Mouse (Mus musculus) kidney, embryonic 14.5 days (tissue): ENCODE data around the gene Ola1. TPM values are rescaled to one million over a fixed set of nuclear protein-coding genes. Genes with fewer than 3 reads are reported as not detected.

Experiments used
- ATAC-seq: fragments of 200-750 bp; cut with Nextera tagmentation; 2 replicates; pipeline ENCODE4 v1.8.0; 2017; ENCODE audit warnings: moderate number of reproducible peaks, mild to moderate bottlenecking, moderate TSS enrichment, moderate library complexity; ENCODE audit not compliant: low FRiP score, low TSS enrichment
- H3K27ac ChIP-seq: fragments of 300-500 bp; sonication (generic); 2 replicates; pipeline ENCODE4 v1.5.1; 2014; ENCODE audit warnings: low read depth, mild to moderate bottlenecking, low read length, moderate library complexity, mixed read lengths
- H3K27me3 ChIP-seq: fragments of 300-500 bp; sonication (generic); 2 replicates; pipeline ENCODE4 v1.6.1; 2014; ENCODE audit warnings: mild to moderate bottlenecking, low read length; ENCODE audit not compliant: control insufficient read depth, insufficient read depth
- H3K36me3 ChIP-seq: fragments of 300-500 bp; sonication (generic); 2 replicates; pipeline ENCODE4 v1.6.1; 2014; ENCODE audit warnings: low read length, mixed read lengths; ENCODE audit not compliant: control insufficient read depth, insufficient read depth
- H3K4me1 ChIP-seq: fragments of 300-500 bp; sonication (generic); 2 replicates; pipeline ENCODE4 v1.6.1; 2014; ENCODE audit warnings: low read length, mixed read lengths; ENCODE audit not compliant: control insufficient read depth, insufficient read depth
- H3K4me2 ChIP-seq: fragments of 300-500 bp; sonication (generic); replicated peaks from 2 replicates; pipeline ENCODE4 v1.6.1; 2014; ENCODE audit warnings: low read depth, mild to moderate bottlenecking, low read length
- H3K4me3 ChIP-seq: fragments of 300-500 bp; sonication (generic); 2 replicates; pipeline ENCODE4 v1.5.1; 2014; ENCODE audit warnings: mild to moderate bottlenecking, low read length
- H3K9ac ChIP-seq: fragments of 300-500 bp; sonication (generic); 2 replicates; pipeline ENCODE4 v1.6.1; 2014; ENCODE audit warnings: low read depth, mild to moderate bottlenecking, low read length, moderate library complexity
- H3K9me3 ChIP-seq: fragments of 300-500 bp; sonication (generic); 2 replicates; pipeline ENCODE4 v1.6.1; 2016; ENCODE audit warnings: low read length; ENCODE audit not compliant: control insufficient read depth
- WGBS: fragments of 180-500 bp; shearing (Covaris S2); extraction: QIAGEN DNeasy Blood & Tissue Kit; methylation state at CpG from one replicate; pipeline ENCODE4 v1.1.7; 2014; 5-methylcytosine and 5-hydroxymethylcytosine counted together
- polyA plus RNA-seq: library from polyadenylated mRNA; unstranded; fragments of >200 nt; fragmentation: Nextera tagmentation; extraction: Ambion mirVana; gene quantifications from 2 replicates; pipeline ENCODE4 v1.2.1, GENCODE M21; 2014

Ola1 gene
- polyA plus RNA-seq, 1 experiment from 2014 or later = 96.6 TPM

DNA sequence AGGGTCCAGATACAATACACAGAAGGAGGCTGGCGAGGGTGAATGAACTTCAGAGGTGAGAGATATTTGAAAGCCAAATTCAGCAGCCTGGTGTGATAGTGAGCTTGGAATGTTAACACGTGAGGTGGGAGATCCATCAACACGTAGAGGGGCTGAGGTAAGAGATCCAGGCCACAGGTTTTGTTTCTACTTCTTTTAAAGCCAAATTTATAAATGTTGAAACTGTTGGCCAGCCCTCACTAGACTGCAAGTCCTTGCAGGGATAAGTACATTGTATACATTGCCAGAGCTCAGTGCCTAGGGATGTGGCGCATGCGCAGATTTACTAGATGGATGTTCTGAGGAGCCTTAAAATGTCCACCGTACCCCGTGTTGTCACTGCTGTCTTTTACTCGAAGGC, 168.3 kb downstream of the Ola1 start:
- 91% methylated on average over 8 of the region's 8 CpGs for WGBS

DNA sequence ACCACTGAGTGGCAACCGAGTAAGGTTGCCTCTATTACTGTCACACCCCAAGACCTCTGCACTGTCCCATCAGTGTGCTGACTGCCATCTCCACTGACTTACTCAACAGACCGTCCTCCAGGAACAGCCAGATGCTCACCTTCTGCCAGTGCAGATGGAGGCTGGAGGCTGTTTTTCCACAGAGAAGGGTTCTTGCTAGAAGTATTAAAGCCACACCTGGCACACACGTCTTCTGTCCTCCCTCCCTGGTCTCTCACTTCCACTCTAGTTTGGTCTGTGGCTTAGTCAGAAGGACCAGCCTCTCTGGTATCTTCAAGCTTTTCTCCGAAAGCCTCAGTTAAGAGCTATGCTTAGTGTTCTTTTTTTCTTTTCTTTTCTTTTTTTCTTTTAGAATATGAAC, 168.7 kb downstream of the Ola1 start:
- no peak overlapping the region for H3K4me3 ChIP-seq
- no peaks in the 10 kb centered on the region for H3K36me3 ChIP-seq
- 0 out of 2 replicates have a peak, but pooled peaks cover 4% of the 10 kb centered on the region for H3K9me3 ChIP-seq
- H3K9ac ChIP-seq = no peak overlapping the region
- H3K27ac ChIP-seq = no peak overlapping the region
- no peaks in the 10 kb centered on the region for H3K27me3 ChIP-seq
- H3K4me2 ChIP-seq = no peak overlapping the region
- H3K4me1 ChIP-seq = no peaks in the 10 kb centered on the region
- WGBS = 86% methylated on average over 4 of the region's 4 CpGs
- ATAC-seq = no peak

More for the DNA sequence above, 168.3 kb downstream of the Ola1 start:
- Histone ChIP-seq H3K27me3 (no peaks in the 10 kb centered on the region), H3K36me3 (no peaks in the 10 kb centered on the region), H3K9me3 (0 out of 2 replicates have a peak, but pooled peaks cover 4% of the 10 kb centered on the region), H3K4me2 (no peak overlapping the region), H3K27ac (no peak overlapping the region), H3K4me1 (no peaks in the 10 kb centered on the region), H3K4me3 (no peak overlapping the region), H3K9ac (no peak overlapping the region)
- no peak for ATAC-seq

DNA sequence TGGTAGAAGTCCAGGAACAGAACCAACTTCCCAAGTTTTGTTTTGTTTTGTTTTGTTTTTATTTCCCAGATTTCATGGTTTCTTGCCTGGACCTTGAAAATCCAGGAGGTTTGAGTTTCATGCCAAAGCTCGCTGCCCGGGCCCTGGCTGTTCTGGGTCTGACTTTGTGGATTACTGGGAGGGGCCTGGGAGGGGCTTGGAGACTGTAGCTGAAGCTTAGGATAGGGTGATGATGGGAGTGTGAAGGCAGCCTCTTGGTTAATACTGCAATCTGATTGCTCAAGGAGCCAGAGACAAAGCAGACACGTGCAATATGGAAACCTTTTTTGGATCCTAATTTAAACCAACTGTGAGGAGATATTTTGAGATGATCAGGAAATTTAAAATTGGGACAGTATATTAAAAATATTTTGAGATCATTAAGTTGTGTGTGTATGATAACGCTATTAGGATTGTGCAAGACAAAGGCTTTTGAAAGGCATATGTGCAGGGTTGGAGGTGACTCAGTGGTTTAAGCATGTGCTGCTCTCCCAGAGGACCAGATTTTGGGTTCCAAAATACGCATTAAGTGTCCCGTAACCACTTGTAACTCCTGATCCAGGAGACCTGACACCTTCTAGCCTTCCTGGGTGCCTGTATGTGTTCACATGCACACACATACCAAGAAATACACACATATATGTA, 169.6 kb downstream of the Ola1 start:
- no peak overlapping the region for H3K4me2 ChIP-seq
- no peak overlapping the region for H3K27ac ChIP-seq
- no peak overlapping the region for H3K9ac ChIP-seq
- H3K4me1 ChIP-seq = no peaks in the 10 kb centered on the region
- H3K36me3 ChIP-seq = no peaks in the 10 kb centered on the region
- 64% methylated on average over 6 of the region's 6 CpGs for WGBS
- no peaks in the 10 kb centered on the region for H3K9me3 ChIP-seq
- H3K27me3 ChIP-seq = no peaks in the 10 kb centered on the region
- no peak for ATAC-seq
- H3K4me3 ChIP-seq = no peak overlapping the region

DNA sequence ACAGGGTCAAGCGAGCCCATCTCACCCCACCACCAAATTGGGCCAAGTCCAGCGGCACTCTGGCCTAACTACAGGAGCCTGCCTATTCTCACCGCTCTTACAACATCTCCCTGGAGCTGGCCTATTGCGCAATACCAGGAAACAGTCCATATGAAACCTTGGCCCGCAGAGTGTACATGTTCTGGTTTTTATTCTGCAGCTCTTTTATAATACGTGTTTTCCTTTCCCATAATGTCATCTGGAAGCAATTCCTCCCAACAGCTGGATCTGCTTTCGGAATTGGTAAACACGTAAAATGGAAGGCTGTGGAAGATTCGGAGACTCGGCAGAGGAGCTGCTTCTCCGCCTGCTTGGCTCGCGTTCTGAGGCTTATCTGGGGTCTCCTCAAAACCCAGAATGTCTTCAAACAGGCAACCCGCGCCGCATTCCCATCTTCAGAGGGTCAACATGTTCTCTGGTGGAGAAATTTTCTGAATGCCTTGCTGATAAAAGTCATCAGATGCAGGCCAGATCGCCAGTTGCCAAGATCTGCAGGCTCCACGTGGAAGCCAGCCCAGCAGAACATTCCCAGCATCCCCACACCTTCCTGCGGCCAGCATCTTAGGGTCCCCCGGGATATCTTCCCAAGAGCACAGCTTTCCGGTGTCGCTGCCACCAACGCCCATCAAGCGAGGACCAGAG, 171.5 kb downstream of the Ola1 start:
- Histone ChIP-seq H3K9me3 (no peaks in the 10 kb centered on the region), H3K9ac (no peak overlapping the region), H3K4me1 (no peaks in the 10 kb centered on the region), H3K4me2 (no peak overlapping the region), H3K27me3 (no peaks in the 10 kb centered on the region), H3K27ac (peak overlapping the region; percentile 65), H3K36me3 (no peaks in the 10 kb centered on the region), H3K4me3 (no peak overlapping the region)
- ATAC-seq = no peak
- WGBS = 83% methylated on average over 24 of the region's 24 CpGs

DNA sequence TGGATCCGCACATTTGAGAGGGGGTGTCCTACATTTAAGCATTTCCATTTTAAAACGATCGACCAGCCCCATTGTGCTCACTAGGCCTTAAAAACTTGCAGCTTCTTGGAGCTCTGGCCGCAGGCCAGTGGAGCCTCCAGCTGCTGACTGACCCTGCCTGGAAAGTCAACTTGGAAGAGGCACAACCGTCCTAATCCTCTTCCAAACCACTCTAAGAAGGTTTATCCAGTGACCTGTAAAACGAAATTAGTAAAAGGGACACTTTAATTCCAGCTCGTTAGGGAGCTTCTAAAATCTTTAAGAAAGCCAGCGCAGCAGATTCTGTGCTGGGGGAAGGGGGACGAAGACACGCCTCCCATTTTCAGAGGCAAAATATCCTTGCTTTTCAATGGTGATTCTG, 172.1 kb downstream of the Ola1 start:
- Histone ChIP-seq H3K9ac (no peak overlapping the region), H3K27me3 (no peaks in the 10 kb centered on the region), H3K9me3 (no peaks in the 10 kb centered on the region), H3K4me2 (no peak overlapping the region), H3K4me1 (no peaks in the 10 kb centered on the region), H3K4me3 (no peak overlapping the region), H3K27ac (peak overlapping the region; percentile 65), H3K36me3 (no peaks in the 10 kb centered on the region)
- no peak for ATAC-seq
- WGBS = 74% methylated on average over 10 of the region's 10 CpGs

DNA sequence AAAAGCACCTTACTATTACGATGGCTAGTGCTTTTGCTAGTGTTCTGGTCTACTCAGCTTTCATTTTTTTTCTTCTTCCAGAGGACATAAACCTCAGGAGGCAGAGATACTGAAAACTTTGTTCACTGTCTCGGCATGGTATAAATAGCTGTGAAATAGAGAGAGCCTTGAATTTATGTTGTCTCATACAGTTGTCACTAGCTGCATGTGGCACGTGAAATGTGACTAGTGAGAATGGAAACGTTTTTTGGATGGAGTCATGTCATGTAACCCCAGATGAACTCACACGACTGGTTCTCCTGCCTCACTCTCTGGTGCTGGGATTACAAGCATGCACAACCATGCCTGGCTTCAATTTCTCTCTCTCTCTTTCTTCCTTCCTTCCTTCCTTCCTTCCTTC, 173.2 kb downstream of the Ola1 start:
- no peaks in the 10 kb centered on the region for H3K36me3 ChIP-seq
- no peak overlapping the region for H3K9ac ChIP-seq
- no peaks in the 10 kb centered on the region for H3K27me3 ChIP-seq
- no peaks in the 10 kb centered on the region for H3K9me3 ChIP-seq
- WGBS = 70% methylated on average over 5 of the region's 5 CpGs
- no peaks in the 10 kb centered on the region for H3K4me1 ChIP-seq
- no peak for ATAC-seq
- H3K4me2 ChIP-seq = no peak overlapping the region
- no peak overlapping the region for H3K27ac ChIP-seq
- H3K4me3 ChIP-seq = no peak overlapping the region

Other genes starting within 250 kb of the Ola1 start
- gene Sp3, start 238.5 kb downstream of the Ola1 start, polyA plus RNA-seq = 48.5 and 76.0 TPM in 2 replicates
- gene Gm11084, start 232.2 kb downstream of the Ola1 start, polyA plus RNA-seq = not detected in 2 replicates
- 0.11 and 0.19 TPM in 2 replicates for gene Sp9, start 53.0 kb upstream of the Ola1 start, polyA plus RNA-seq
- 9.8 and 14.5 TPM in 2 replicates for gene Scrn3, start 93.7 kb upstream of the Ola1 start, polyA plus RNA-seq
- 24.1 and 31.8 TPM in 2 replicates for gene Cir1, start 93.8 kb upstream of the Ola1 start, polyA plus RNA-seq
- 4.9 and 6.9 TPM in 2 replicates for gene Gpr155, start 167.6 kb upstream of the Ola1 start, polyA plus RNA-seq